Mouse (Mus musculus): ENCODE measurements around the gene 1700030J22Rik. TPM values are rescaled to one million over a fixed set of nuclear protein-coding genes. Genes with fewer than 3 reads are reported as not detected.

Gene 1700030J22Rik
- total RNA-seq (2023; ENCODE audit: inconsistent age): 0.19 to 0.80 TPM (median 0.35 TPM) in 4 replicates

DNA sequence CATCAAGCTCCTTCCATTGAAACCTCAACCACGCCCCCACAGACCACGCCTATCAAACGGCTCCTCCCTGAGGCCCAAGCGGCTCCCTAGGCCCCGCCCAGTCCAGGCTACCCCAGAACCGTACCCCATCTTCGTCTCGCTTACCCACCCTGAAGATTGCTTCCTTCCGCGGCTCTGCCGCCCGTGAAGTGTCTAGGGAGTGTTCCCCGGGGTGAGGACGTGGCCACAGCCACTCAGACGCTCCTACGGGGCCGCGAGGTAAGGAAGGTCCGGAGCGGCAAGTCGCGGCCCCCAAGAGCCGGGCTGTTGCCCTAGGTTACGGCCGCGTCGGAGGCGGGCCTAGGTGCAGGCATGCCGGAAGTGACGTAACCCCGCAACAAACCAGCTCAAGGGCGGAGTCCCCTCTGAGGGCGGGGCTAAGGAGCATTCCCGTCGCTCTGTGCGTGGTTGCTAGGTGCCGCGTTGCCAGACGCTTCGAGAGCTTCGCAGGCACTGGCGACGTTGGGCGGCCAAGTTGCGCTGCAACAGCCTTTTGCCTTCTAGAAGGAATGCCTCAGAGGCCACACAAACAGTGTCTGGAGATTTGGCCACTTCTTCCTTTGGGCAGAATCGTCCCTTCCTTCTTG is at the start of gene 1700030J22Rik:
Gene 1700030J22Rik (minus strand): TSS at position 329 of the 626 bp plus-strand sequence.

DNA sequence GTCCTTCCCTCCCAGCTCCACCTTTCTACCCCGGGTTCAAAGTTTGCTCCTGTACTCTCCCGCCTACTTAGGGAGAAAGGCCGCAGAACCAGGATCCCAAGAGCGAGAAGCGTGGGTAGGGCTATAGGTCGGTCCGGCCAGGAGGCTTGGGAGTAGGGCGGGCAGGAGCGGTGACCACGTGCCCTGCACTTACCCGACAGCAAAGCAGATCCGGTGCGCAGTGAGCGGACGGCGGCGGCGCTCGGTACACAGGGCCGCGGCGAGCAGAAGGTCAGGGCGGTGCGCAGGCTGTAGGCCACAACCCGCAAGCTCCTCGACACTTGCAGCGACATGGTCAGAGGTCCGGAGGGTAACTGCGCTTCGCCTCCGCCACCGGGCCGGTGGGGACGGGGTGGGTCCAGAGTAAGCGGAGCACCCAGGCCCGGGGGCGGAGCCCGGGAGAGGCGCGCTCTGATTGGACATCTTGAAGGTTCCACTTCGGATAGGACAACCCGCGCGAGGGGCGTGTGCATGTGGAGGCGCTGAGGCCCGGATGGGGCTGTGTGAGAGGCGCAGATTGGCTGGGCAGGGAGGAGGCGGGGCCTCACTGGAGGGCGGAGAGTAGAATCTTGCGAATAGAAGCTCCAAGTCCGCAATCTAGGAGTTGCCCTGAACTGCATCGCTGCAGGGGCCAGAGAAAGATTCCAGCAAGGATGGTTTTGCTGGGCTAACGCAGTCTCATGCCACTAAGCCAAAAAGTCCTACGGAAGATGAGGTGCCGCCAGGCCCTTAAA is 14.5 kb upstream of the 1700030J22Rik start, which contains the start of gene Gcsh:
Gene Gcsh (minus strand): TSS at position 443 of the 773 bp plus-strand sequence.

DNA sequence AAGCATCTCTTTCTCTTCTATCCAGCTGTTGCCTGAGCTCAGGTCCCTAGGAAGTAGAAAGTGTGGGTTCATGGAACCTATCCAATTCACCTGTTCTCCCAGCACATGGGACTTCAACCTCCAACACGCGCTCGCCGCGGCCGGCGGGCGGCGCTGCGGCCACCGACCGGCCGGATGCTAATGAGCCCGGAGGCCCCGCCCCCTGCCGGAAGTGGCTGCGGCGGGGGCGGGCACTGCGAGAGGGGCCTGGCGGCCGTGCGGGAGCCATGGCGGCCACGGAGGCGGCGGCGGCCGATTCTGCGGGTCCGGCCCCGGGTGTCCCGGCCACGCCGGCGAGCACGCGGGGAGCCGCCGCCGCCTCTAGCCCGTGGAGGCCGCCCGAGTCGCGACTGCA is 35.6 kb downstream of the 1700030J22Rik start, which contains the start of gene Atmin:
Gene Atmin (plus strand): TSS at position 233 of the 394 bp plus-strand sequence.

DNA sequence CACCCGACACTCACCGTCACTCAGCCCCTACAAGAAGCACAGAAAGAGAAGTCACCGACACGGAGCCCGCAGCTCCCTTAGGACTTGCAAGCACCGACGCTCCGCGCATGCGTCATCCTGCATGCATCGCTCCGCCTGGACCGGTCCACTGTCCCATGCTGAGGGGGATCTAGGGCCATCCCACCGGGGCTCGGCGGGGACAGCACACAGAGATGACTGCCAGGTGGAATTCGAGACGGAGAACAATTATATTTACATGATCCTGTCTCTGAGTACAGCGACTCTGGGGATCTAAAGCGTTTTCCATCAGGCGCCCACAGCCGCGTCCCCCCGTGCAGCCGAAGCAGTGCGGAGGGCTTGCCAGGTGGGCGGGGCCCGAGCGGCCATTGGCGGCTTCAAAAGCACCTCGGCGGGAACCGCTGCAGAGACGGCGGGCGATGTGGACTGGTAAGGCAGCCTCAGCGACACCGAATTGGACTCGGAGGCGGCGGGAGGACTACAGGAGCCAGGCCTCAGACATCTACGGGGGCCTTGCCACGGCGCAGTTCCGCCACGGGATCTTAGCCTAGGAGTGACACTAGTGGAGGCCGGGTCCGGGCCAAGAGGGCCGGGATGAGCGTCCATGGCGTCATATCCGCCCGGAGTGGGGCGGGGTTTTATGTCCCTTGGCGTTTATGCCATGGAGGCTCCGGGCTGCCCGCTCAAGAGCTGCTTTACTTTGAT is 57.3 kb downstream of the 1700030J22Rik start, which contains the start of the genes Cmc2 and Cenpn:
Gene Cmc2 (minus strand): TSS at position 119 of the 723 bp plus-strand sequence.
Gene Cenpn (plus strand): TSS at position 394 of the 723 bp plus-strand sequence.

Other genes starting within 250 kb of the 1700030J22Rik start
- gene Cdyl2, start 246.0 kb downstream of the 1700030J22Rik start, total RNA-seq (2023; ENCODE audit: inconsistent age): 12.2 to 14.0 TPM (median 13.2 TPM) in 4 replicates
- gene Cmc2, start 57.5 kb downstream of the 1700030J22Rik start, total RNA-seq (2023; ENCODE audit: inconsistent age): 4.5 to 9.4 TPM (median 5.7 TPM) in 4 replicates
- 5.3 to 12.5 TPM (median 7.4 TPM) in 4 replicates for gene Cenpn, start 57.2 kb downstream of the 1700030J22Rik start, total RNA-seq (2023; ENCODE audit: inconsistent age)
- 17.4 to 21.0 TPM (median 19.0 TPM) in 4 replicates for gene Atmin, start 35.6 kb downstream of the 1700030J22Rik start, total RNA-seq (2023; ENCODE audit: inconsistent age)
- 7.7 to 11.8 TPM (median 9.9 TPM) in 4 replicates for gene Gcsh, start 14.6 kb upstream of the 1700030J22Rik start, total RNA-seq (2023; ENCODE audit: inconsistent age)
- gene Pkd1l2, start 103.5 kb upstream of the 1700030J22Rik start, total RNA-seq (2023; ENCODE audit: inconsistent age): not detected in 4 replicates
- not detected in 4 replicates for gene Bco1, start 116.9 kb upstream of the 1700030J22Rik start, total RNA-seq (2023; ENCODE audit: inconsistent age)
- 9.4 to 11.8 TPM (median 10.9 TPM) in 4 replicates for gene Gan, start 179.2 kb upstream of the 1700030J22Rik start, total RNA-seq (2023; ENCODE audit: inconsistent age)

Data from B cell, adult (primary cell).